Mouse (Mus musculus): ENCODE data around the gene Gm48552.

- TF ChIP-seq CTCF (IDR thresholded peaks at IDR 0.05; ENCODE audit: insufficient read depth, low read depth, low read length) (no peak), POLR2A (IDR thresholded peaks at IDR 0.05; ENCODE audit: insufficient read depth, low read depth, low read length) (0 out of 2 replicates have a peak, but pooled peaks have one; percentile 24)
Measured at GRCm38 (mm10) chr10:81417227-81418215, 28.7 kb downstream of the Gm48552 start.

Data from olfactory bulb, adult 2 months (tissue).